Mouse (Mus musculus) monocyte, adult 5-6 weeks (primary cell): ENCODE data around the gene Ifrd2. TPM values are rescaled to one million over a fixed set of nuclear protein-coding genes. Genes with fewer than 3 reads are reported as not detected.

Experiments
- ATAC-seq: fragments of 153-309, 156-312 bp; replicated peaks from 2 replicates; pipeline ENCODE4 v1.8.0; 2017; ENCODE audit warnings: mild to moderate bottlenecking; ENCODE audit not compliant: low TSS enrichment, insufficient number of reproducible peaks, severe bottlenecking, poor library complexity, low FRiP score
- total RNA-seq: library from RNA; stranded (forward); fragments of 200-1000, 200-491, 200-594 nt; gene quantifications from 3 replicates; pipeline ENCODE4 v1.2.3, GENCODE M21; 2017

Ifrd2 gene
- total RNA-seq, 1 experiment from 2014 or later: 11.1 TPM

- ATAC-seq: no peak
Measured at GRCm38 (mm10) chr9:107590058-107590772, 2.8 kb downstream of the Ifrd2 start.

DNA sequence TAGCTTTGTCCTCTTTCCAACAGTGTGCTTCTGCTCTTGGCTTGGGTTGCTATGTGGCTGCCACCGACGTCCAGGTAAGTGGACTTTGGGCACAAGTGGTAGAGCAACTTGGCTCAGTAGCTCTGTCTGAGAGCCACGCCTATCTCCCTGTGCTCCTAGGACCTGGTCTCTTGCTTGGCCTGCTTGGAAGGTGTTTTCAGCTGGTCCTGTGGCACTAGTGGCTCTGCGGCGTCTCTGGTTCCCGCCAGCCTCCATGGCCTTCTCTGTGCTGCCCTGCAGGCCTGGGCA lies 3.3 kb downstream of the Ifrd2 start:
- no peak for ATAC-seq

DNA sequence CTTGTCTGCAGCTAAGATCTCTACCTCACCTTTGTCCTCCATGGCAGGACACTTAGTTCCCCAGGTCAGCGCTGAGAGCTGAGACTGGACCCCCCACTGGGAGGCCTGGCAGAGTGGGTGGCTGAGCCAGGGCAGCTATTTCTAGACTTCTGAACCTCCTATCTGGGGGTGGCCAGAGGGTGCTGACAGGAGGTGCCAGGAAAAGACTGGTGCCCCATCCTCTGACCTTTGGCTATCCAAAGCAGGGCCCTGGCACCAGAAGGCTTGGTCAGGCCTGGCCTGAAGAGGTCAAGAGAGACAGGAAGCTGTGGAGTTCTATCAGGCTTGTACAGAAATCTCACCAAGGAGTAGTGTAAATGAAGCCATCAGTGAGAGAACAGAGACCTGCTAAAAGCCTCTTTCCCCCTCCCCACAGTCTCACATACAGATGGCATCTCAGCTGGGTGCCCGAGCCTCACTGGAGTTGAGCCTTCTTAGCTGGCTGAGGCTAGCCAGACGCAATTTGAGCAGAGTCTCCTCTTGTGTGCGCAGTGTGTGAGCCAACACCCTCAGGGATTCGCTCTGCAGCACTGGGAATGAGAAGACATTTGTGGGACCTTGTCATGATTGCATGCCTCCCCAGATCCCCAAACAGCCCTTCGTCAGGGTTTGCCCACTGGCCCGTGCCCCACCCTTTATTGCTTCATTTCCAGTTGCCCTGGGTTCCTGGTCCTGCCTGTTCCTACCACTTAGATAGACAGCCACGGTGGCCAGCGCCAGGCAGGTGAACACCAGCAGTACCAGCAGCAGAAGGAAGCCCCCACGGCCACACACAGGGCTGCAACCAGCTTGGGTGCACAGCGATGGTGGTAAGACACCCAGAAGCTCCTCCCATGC lies 5.9 kb downstream of the Ifrd2 start:
- ATAC-seq: peak; percentile 20; the same call in 1 of the 2 replicates

DNA sequence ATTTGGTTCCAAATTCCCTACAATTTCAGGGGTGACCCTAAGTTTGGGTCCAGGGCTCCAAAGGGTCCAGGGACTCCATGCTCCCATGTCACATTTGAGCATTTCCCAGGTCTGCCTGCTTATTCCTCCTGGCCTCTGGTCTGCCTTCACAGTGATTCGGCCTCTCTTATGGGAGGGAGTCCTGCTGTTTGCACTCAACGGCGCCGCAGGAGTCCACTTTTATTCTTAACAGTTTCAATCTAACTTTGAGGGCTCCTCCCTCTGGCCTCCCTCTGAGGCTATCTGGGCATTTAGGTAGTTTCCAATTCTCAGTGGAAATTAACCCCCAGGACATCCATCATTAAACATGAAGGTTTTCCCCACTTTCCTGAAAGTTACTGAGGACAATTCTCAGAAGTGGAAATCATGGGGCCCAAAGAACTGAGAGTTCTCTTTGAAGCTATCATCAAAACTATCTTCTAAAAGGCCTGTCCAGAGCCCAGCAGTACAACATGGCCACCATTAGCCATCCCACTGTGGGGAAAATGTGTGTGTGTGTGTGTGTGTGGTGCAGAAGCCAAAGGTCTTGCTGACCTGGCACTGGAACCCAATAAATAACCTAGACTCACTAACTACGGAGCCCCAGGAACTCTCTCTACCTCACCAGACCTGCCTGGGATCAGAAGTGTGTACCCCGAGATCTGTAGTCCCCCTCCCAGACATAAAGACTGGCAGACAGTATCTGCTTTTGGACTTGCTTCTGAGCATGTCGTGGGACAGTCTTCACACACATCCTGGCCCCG lies 7.0 kb downstream of the Ifrd2 start:
- no peak for ATAC-seq

- ATAC-seq: no peak
Measured at GRCm38 (mm10) chr9:107596619-107597569, 9.5 kb downstream of the Ifrd2 start.

GRCm38 (mm10) chr9:107598385-107598784 lies 10.9 kb downstream of the Ifrd2 start:
- ATAC-seq: no peak

DNA sequence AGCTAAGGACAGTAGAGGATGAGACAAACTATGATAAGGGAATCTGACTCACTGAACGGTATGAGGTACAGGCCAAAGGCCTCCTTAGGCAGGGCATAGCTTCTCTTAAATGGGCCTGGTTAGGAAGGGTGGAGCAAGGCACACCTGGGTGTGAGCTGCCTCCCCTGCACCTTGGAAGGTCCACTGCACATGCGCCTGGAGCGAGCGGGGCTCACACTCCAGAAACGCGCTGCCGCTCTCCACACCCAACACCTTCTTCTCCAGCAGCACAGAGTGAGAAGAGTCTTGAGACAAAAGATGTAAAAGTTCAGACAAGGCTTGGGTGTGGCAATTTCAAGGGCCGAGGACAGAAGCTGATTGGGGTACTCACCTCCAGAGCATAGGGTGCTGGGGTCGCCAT lies 12.0 kb downstream of the Ifrd2 start:
- ATAC-seq: no peak

DNA sequence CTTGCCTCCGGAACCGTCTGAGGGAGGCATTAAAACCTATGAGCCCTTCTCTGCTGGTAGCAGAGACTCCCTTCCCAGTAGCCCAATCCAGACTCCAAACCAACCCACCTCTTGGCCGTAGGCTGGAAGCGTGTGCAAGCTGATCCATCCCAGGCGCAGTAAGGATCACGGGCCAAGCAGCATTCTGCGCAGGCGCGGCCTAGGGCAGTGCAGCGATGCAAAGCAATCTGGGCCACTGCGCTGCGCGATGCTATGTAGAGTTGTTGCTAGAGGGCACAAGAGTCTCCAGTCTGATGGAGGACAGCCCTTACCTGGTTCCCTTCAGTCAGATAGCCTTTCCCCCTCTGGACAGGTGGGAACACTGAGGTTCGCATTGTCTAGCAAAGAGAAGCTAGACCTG lies 12.4 kb downstream of the Ifrd2 start:
- no peak for ATAC-seq

DNA sequence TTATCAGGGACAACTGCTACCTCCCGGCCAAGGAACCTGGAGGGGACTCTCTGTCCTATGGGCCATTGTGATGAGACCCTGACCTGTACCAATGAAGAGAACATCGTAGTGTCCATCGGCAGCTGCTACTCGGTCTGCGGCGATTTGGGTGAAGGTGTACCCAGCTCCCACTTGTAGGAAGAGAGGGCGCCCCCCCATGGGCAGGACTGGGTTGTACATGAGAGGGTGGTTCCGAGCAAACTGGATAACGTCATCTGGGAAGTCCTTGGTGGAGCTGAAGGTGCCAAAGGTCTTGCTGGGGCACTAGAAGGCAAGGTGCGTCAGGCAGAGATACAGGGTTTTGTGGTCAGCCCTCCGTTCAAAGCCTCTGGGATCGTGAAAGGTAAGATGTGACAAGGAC lies 13.3 kb downstream of the Ifrd2 start:
- no peak for ATAC-seq

GRCm38 (mm10) chr9:107601275-107601674 lies 13.8 kb downstream of the Ifrd2 start:
- no peak for ATAC-seq

DNA sequence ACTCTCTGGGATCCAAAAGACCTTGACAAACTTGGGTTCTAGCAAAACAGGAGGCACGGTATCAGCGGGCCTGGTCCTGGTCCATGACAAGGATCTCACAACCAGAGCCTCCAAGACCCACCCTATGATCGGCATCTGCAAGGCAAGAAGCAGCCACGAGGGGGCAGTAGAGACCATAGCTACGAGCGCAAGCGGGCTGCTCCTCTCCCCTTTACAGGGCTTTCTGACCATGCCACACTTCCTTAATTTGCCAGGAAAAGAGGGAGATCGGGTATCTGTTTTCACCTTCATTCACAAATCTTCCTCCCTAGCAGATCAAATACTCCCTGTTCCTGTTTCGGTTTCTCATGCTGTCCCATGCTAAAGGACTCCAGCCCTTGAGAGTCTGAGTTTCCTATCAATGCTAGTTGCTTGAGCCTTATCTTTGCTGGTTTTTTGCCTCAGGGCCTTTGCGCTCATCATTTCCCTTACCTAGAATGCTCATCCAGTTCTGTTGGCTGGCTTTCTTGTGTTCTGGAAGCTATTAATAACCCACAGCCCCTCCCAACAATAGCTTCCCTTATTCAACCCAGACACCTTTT lies 14.7 kb downstream of the Ifrd2 start:
- ATAC-seq: peak; percentile 73

GRCm38 (mm10) chr9:107603251-107603650 lies 15.8 kb downstream of the Ifrd2 start:
- ATAC-seq: no peak

DNA sequence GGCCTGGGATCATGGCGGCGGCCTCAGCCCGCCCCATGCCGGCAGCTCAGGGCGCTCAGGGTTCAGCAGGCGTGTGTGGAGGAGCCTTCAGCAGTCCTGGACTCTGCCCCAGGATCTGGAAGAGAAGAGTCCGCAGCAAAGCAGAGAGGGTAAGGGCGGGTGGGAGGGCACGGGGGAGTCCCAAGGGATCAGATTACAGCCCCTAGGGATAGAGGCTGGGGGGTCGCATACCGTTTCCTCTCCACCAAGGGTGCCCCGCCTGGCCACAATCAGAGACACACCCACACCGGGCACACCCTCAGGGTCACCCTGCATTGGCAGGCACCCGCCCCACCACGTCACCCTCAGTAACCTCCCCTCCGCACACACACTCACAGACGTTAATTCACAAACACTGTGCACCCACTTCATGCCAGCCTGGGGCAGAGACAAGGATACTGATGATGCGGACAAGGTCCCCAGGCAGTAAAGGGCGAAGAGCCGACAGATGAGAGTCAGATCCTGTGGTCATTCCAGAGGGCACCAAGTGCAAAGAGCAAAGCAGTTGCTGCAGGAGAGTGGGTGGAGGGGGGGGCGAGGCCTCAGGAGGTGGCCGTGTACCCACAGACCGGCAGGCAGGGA lies 17.7 kb downstream of the Ifrd2 start:
- ATAC-seq: no peak

DNA sequence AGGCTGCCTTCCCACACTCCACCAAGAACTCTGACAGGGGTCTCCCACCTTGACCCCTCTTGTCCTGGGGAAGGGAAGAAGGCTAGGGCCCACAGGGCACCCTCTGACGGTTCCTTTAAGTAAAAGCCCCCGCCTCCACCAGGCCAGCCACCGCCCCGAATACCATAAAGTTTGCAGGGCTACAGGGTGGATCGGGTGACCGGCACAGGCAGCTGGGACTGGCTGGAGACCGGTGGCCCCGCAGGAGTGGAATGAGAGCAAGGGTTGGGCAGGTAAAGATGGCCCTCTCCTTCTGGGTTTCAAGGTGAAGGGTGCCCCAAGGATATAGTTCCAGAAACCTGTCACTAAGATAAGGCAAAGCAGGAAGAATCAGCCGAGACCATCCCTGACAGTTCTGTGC lies 19.1 kb downstream of the Ifrd2 start:
- no peak for ATAC-seq

GRCm38 (mm10) chr9:107607036-107607435 lies 19.6 kb downstream of the Ifrd2 start:
- ATAC-seq: no peak

DNA sequence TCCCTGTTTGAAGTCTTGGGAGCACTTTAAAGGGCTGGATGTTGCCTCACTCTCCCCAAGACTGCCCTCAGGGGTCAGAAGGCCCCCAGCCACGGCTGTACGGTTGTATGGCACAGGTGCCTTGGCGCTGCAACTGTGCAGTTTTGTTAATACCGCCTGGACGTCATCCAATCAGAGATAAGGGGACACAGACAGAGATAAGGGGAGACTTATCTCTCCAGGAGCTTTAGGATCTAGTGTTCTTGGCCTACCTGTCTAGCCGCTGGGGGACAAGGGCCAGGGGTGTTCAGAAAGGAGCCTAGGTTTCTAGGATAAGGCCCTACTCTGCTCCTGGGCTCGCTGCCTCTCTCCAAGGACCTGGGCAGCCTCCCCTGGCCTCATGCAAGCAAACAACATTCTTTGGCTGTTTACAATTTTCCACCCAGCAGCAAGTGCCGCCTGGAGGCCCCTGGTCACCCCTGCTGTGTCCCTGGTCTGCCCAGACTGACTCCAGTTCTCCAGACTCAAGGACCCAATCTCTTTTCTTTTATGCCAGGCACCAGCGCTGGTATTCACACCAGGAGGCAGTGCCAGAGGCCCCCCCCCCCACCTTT lies 20.3 kb downstream of the Ifrd2 start:
- no peak for ATAC-seq

DNA sequence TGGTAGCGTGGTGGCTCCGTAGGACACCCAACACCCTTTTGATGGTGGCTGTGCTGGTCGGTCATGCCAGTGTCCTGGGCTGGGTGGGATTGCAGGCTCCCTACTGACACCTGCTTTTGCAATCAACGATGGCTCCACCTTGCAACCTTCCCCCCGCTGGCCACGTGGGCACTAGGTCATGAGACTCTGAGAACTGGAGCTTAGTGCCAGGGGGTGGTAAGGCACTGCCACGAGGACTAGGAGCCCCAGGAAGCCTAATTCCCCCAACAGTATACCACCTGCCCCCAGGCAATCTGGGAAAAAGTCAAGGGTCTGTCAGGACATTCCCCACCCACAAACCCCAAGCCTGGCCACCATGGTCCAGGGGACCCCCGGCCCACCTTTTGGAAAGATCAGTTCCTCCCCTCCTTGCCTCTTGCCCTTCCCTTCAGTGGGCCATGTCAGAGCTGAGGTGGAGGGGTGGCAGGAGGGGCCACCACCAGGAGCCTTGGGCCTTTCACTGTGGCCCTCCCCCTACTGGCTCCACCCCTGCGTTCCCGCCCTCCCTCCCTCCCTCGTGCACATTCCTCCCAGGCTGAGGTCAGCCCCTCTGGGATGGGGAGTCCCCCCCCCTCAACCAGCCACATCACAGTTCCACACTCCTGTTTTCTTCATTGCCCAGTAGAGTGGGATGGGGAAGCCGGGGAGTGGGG lies 21.4 kb downstream of the Ifrd2 start, which contains the start of gene Sema3b:
Gene Sema3b (minus strand): TSS at position 489 of the 692 bp plus-strand sequence.
- no peak for ATAC-seq
